Mouse (Mus musculus): Measurements from ENCODE around the gene Arhgdig. TPM values are rescaled to one million over a fixed set of nuclear protein-coding genes. Genes with fewer than 3 reads are reported as not detected.
"Not testable (repeated sequence)": the region's sequence is repeated elsewhere in the genome, so short reads cannot be mapped to it uniquely, and the experiment has no call there.

Arhgdig gene
- total and polyA plus RNA-seq, 2 experiments from 2014 or later, result 246 to 342 TPM

GRCm38 (mm10) chr17:26175248-26175647, 32.3 kb downstream of the Arhgdig start:
- peak; percentile 36; the same call in 1 of the 2 replicates for TF ChIP-seq CTCF (IDR thresholded peaks at IDR 0.05)
- not testable (repeated sequence) for H3K27ac ChIP-seq (ENCODE audit: low read depth, low read length); H3K27me3 ChIP-seq (ENCODE audit: insufficient read depth, low read length); H3K4me1 ChIP-seq (ENCODE audit: insufficient read depth, low read length); H3K36me3 ChIP-seq (ENCODE audit: insufficient read depth, low read length); ATAC-seq (ENCODE audit: low FRiP score); H3K4me3 ChIP-seq (ENCODE audit: low read depth, low read length); H3K4me2 ChIP-seq (ENCODE audit: low read depth, low read length, poor library complexity, severe bottlenecking); H3K9me3 ChIP-seq (ENCODE audit: low read length); H3K9ac ChIP-seq (replicated peaks; ENCODE audit: low read length, poor library complexity, severe bottlenecking); DNase-seq (ENCODE audit: low spot score)
- 93% methylated on average over 2 of the region's 2 CpGs for WGBS

- no peak for TF ChIP-seq CTCF (IDR thresholded peaks at IDR 0.05)
- H3K27me3 ChIP-seq (ENCODE audit: insufficient read depth, low read length), result no peaks in the 10 kb centered on the region
- H3K4me1 ChIP-seq (ENCODE audit: insufficient read depth, low read length), result no peaks in the 10 kb centered on the region
- ATAC-seq (ENCODE audit: low FRiP score), result no peak
- DNase-seq (ENCODE audit: low spot score), result no peak
- H3K36me3 ChIP-seq (ENCODE audit: insufficient read depth, low read length), result peaks cover 5% of the 10 kb centered on the region; the same call in 1 of the 2 replicates
- no peaks in the 10 kb centered on the region for H3K9me3 ChIP-seq (ENCODE audit: low read length)
- H3K4me2 ChIP-seq (ENCODE audit: low read depth, low read length, poor library complexity, severe bottlenecking), result no peak overlapping the region
- no peak overlapping the region for H3K4me3 ChIP-seq (ENCODE audit: low read depth, low read length)
- no peak overlapping the region for H3K27ac ChIP-seq (ENCODE audit: low read depth, low read length)
- H3K9ac ChIP-seq (replicated peaks; ENCODE audit: low read length, poor library complexity, severe bottlenecking), result no peak overlapping the region
- 94% methylated on average over 2 of the region's 2 CpGs for WGBS
Observed at GRCm38 (mm10) chr17:26168039-26168438, 39.5 kb downstream of the Arhgdig start.

DNA sequence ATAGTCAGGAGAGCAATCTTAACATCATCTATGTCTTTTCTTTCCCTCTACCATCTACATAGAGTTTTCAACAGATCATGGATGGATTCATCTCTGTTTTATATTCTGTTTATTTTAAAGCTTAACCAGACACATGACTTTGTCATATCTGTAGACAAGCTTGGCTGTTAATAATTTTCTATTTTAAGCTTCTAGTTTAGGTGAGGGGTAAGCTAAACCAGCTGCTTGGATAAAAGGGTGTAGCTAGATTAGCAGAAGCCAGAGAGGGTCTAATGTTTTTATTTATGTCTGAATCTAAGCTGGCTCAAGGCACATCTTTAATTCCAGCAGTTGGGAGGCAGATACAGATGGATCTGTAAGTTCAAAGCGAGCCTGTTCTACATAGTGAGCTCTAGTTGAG, 44.9 kb downstream of the Arhgdig start:
- 91% methylated on average over 1 of the region's 1 CpGs for WGBS
- H3K4me3 ChIP-seq (ENCODE audit: low read depth, low read length), result no peak overlapping the region
- no peak for ATAC-seq (ENCODE audit: low FRiP score)
- DNase-seq (ENCODE audit: low spot score), result no peak
- H3K27ac ChIP-seq (ENCODE audit: low read depth, low read length), result no peak overlapping the region
- no peak overlapping the region for H3K4me2 ChIP-seq (ENCODE audit: low read depth, low read length, poor library complexity, severe bottlenecking)
- no peaks in the 10 kb centered on the region for H3K4me1 ChIP-seq (ENCODE audit: insufficient read depth, low read length)
- no peaks in the 10 kb centered on the region for H3K27me3 ChIP-seq (ENCODE audit: insufficient read depth, low read length)
- peaks cover 5% of the 10 kb centered on the region; the same call in 1 of the 2 replicates for H3K36me3 ChIP-seq (ENCODE audit: insufficient read depth, low read length)
- no peaks in the 10 kb centered on the region for H3K9me3 ChIP-seq (ENCODE audit: low read length)
- H3K9ac ChIP-seq (replicated peaks; ENCODE audit: low read length, poor library complexity, severe bottlenecking), result no peak overlapping the region
- no peak for TF ChIP-seq CTCF (IDR thresholded peaks at IDR 0.05)

GRCm38 (mm10) chr17:26151886-26152630, 55.5 kb downstream of the Arhgdig start:
- ATAC-seq (ENCODE audit: low FRiP score), result no peak
- no peak for TF ChIP-seq CTCF (IDR thresholded peaks at IDR 0.05)
- no peak for DNase-seq (ENCODE audit: low spot score)
- Histone ChIP-seq H3K9ac (replicated peaks; ENCODE audit: low read length, poor library complexity, severe bottlenecking) (no peak overlapping the region), H3K4me2 (ENCODE audit: low read depth, low read length, poor library complexity, severe bottlenecking) (no peak overlapping the region), H3K27me3 (ENCODE audit: insufficient read depth, low read length) (no peaks in the 10 kb centered on the region), H3K27ac (ENCODE audit: low read depth, low read length) (no peak overlapping the region), H3K4me3 (ENCODE audit: low read depth, low read length) (no peak overlapping the region), H3K36me3 (ENCODE audit: insufficient read depth, low read length) (peaks cover 3% of the 10 kb centered on the region; the same call in 1 of the 2 replicates), H3K4me1 (ENCODE audit: insufficient read depth, low read length) (no peaks in the 10 kb centered on the region), H3K9me3 (ENCODE audit: low read length) (no peaks in the 10 kb centered on the region)
- 94% methylated on average over 2 of the region's 2 CpGs for WGBS

Other genes starting within 250 kb of the Arhgdig start
- gene Capn15, start 222.0 kb downstream of the Arhgdig start, total RNA-seq (2014; rRNA removed), result 29.7 and 36.8 TPM in 2 replicates
- gene Capn15, start 222.0 kb downstream of the Arhgdig start, polyA plus RNA-seq (2015; fragmentation: Nextera tagmentation; extraction: Ambion mirVana), result 14.7 and 20.1 TPM in 2 replicates
- gene Rab11fip3, start 138.2 kb downstream of the Arhgdig start, total RNA-seq (2014; rRNA removed), result 34.7 and 35.7 TPM in 2 replicates
- gene Rab11fip3, start 138.2 kb downstream of the Arhgdig start, polyA plus RNA-seq (2015; fragmentation: Nextera tagmentation; extraction: Ambion mirVana), result 14.8 and 18.3 TPM in 2 replicates
- gene Decr2, start 117.4 kb downstream of the Arhgdig start, total RNA-seq (2014; rRNA removed), result 38.0 and 41.1 TPM in 2 replicates
- gene Decr2, start 117.4 kb downstream of the Arhgdig start, polyA plus RNA-seq (2015; fragmentation: Nextera tagmentation; extraction: Ambion mirVana), result 42.3 and 44.4 TPM in 2 replicates
- gene Nme4, start 112.2 kb downstream of the Arhgdig start, total RNA-seq (2014; rRNA removed), result 6.4 and 7.7 TPM in 2 replicates
- gene Nme4, start 112.2 kb downstream of the Arhgdig start, polyA plus RNA-seq (2015; fragmentation: Nextera tagmentation; extraction: Ambion mirVana), result 9.2 and 10.2 TPM in 2 replicates
- 9.0 and 9.5 TPM in 2 replicates for gene Tmem8, start 94.5 kb downstream of the Arhgdig start, total RNA-seq (2014; rRNA removed)
- gene Tmem8, start 94.5 kb downstream of the Arhgdig start, polyA plus RNA-seq (2015; fragmentation: Nextera tagmentation; extraction: Ambion mirVana), result 3.5 TPM in 2 replicates
- 95.0 and 117 TPM in 2 replicates for gene Mrpl28, start 84.3 kb downstream of the Arhgdig start, total RNA-seq (2014; rRNA removed)
- gene Mrpl28, start 84.3 kb downstream of the Arhgdig start, polyA plus RNA-seq (2015; fragmentation: Nextera tagmentation; extraction: Ambion mirVana), result 165 and 179 TPM in 2 replicates
- gene Axin1, start 69.1 kb downstream of the Arhgdig start, total RNA-seq (2014; rRNA removed), result 27.2 and 30.0 TPM in 2 replicates
- gene Axin1, start 69.1 kb downstream of the Arhgdig start, polyA plus RNA-seq (2015; fragmentation: Nextera tagmentation; extraction: Ambion mirVana), result 18.5 and 21.0 TPM in 2 replicates
- gene Pdia2, start 8.7 kb downstream of the Arhgdig start, total RNA-seq (2014; rRNA removed), result not detected in 2 replicates
- gene Pdia2, start 8.7 kb downstream of the Arhgdig start, polyA plus RNA-seq (2015; fragmentation: Nextera tagmentation; extraction: Ambion mirVana), result 0.13 TPM in 1 of 2 replicates, not detected in the other
- gene Rgs11, start 4.8 kb downstream of the Arhgdig start, total RNA-seq (2014; rRNA removed), result 25.0 and 29.6 TPM in 2 replicates
- 18.0 and 18.7 TPM in 2 replicates for gene Rgs11, start 4.8 kb downstream of the Arhgdig start, polyA plus RNA-seq (2015; fragmentation: Nextera tagmentation; extraction: Ambion mirVana)
- gene Fam234a, start 36.5 kb upstream of the Arhgdig start, total RNA-seq (2014; rRNA removed), result 24.6 and 31.5 TPM in 2 replicates
- gene Fam234a, start 36.5 kb upstream of the Arhgdig start, polyA plus RNA-seq (2015; fragmentation: Nextera tagmentation; extraction: Ambion mirVana), result 32.4 and 33.8 TPM in 2 replicates
- 90.6 and 110 TPM in 2 replicates for gene Luc7l, start 45.1 kb upstream of the Arhgdig start, total RNA-seq (2014; rRNA removed)
- 82.3 and 95.2 TPM in 2 replicates for gene Luc7l, start 45.1 kb upstream of the Arhgdig start, polyA plus RNA-seq (2015; fragmentation: Nextera tagmentation; extraction: Ambion mirVana)
- gene Neurl1b, start 207.0 kb upstream of the Arhgdig start, total RNA-seq (2014; rRNA removed), result 51.1 and 69.7 TPM in 2 replicates
- 2.1 and 2.3 TPM in 2 replicates for gene Neurl1b, start 207.0 kb upstream of the Arhgdig start, polyA plus RNA-seq (2015; fragmentation: Nextera tagmentation; extraction: Ambion mirVana)

Data from midbrain, postnatal 0 days (tissue).